Mouse (Mus musculus) urinary bladder, postnatal 25 days (tissue): ENCODE results near the gene Aspm.

Experiments
- DNase-seq: peaks from one replicate; pipeline ENCODE4 v3.0.0; 2022; ENCODE audit warnings: low spot score

The Aspm gene

DNA sequence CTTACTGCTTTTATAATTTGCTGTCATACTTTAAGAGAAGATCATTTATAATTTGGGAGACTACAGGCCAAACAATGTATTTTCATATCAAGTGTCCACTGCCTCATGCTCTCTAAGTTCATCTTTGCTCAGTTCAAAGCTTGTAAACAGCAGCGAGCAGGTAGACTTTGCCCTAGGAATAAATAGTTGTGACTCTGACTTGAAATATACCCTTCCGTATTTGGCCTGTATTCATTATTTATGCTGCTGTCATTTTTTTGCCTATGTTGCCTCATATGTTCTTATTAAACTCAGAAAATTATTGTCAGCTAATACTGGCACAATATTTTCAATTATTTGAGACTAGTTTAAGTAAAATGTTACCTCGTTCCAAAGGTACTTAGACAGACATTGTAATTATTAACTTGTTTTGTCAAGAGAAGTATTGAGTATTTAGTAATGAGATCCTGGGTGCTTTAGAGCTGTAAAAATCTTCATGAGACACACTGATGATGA lies 46.7 kb downstream of the Aspm start, which contains the start of gene F13b:
Gene F13b, plus strand, starts transcription at position 445 of the 495 bp plus-strand sequence.
- no peak for DNase-seq

DNA sequence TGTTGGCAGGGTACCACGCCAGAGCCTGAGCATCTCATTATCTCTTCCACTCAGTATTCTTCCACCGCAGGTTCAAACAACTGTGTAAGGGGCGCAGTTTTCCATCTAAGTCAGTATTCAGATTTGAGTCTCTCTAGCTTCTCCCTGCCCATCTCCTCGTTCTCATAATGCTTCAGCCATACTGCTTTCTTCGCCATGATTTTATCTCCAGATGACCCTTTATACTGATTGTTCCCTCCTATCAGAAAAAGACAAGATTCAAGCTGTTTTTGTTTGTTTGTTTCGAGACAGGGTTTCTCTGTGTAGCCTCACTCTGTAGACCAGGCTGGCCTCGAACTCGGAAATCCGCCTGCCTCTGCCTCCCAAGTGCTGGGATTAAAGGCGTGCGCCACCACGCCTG lies 60.0 kb downstream of the Aspm start:
- no peak for DNase-seq
